Mouse (Mus musculus) embryonic facial prominence, embryonic 14.5 days (tissue): ENCODE measurements around the gene Gm43517. TPM values are rescaled to one million over a fixed set of nuclear protein-coding genes. Genes with fewer than 3 reads are reported as not detected.

Experiments used
- ATAC-seq: fragments of 200-750 bp; cut with Nextera tagmentation; 2 replicates; pipeline ENCODE4 v1.8.0; 2017; ENCODE audit warnings: low read depth, moderate number of reproducible peaks, moderate TSS enrichment
- DNase-seq: peaks from one replicate; pipeline ENCODE4 v3.0.0-alpha.2; 2015; ENCODE audit warnings: low spot score
- H3K27ac ChIP-seq: fragments of 300-500 bp; sonication (generic); replicated peaks from 2 replicates; pipeline ENCODE4 v1.5.1; 2014; ENCODE audit warnings: low read depth, mild to moderate bottlenecking, low read length, moderate library complexity
- H3K27me3 ChIP-seq: fragments of 300-500 bp; sonication (generic); replicated peaks from 2 replicates; pipeline ENCODE4 v1.6.1; 2014; ENCODE audit warnings: low read length; ENCODE audit not compliant: control insufficient read depth, insufficient read depth
- H3K36me3 ChIP-seq: fragments of 300-500 bp; sonication (generic); 2 replicates; pipeline ENCODE4 v1.6.1; 2014; ENCODE audit warnings: low read length, mixed read lengths; ENCODE audit not compliant: control insufficient read depth, insufficient read depth
- H3K4me1 ChIP-seq: fragments of 300-500 bp; sonication (generic); 2 replicates; pipeline ENCODE4 v1.6.1; 2014; ENCODE audit warnings: antibody characterized with exemption, low read length; ENCODE audit not compliant: control insufficient read depth, insufficient read depth
- H3K4me2 ChIP-seq: fragments of 300-500 bp; sonication (generic); 2 replicates; pipeline ENCODE4 v1.6.1; 2014; ENCODE audit warnings: low read depth, mild to moderate bottlenecking, low read length, moderate library complexity, mixed read lengths
- H3K4me3 ChIP-seq: fragments of 300-500 bp; sonication (generic); 2 replicates; pipeline ENCODE4 v1.5.1; 2014; ENCODE audit warnings: low read depth, mild to moderate bottlenecking, low read length
- H3K9ac ChIP-seq: fragments of 300-500 bp; sonication (generic); 2 replicates; pipeline ENCODE4 v1.6.1; 2014; ENCODE audit warnings: low read depth, mild to moderate bottlenecking, low read length, moderate library complexity, mixed read lengths
- H3K9me3 ChIP-seq: fragments of 300-500 bp; sonication (generic); 2 replicates; pipeline ENCODE4 v1.6.1; 2016; ENCODE audit warnings: low read length; ENCODE audit not compliant: control insufficient read depth
- WGBS: fragments of 180-500 bp; shearing (Covaris S2); extraction: QIAGEN DNeasy Blood & Tissue Kit; methylation state at CpG from one replicate; pipeline ENCODE4 v1.1.7; 2014; 5-methylcytosine and 5-hydroxymethylcytosine counted together
- polyA plus RNA-seq: library from polyadenylated mRNA; unstranded; fragments of >200 nt; fragmentation: Nextera tagmentation; extraction: Ambion mirVana; gene quantifications from 2 replicates; pipeline ENCODE4 v1.2.1, GENCODE M21; 2014

Gm43517 gene
- polyA plus RNA-seq, 1 experiment from 2014 or later = not detected

GRCm38 (mm10) chr12:49382565-49383520, 2.1 kb upstream of the Gm43517 start, which contains the start of gene Foxg1:
TSS of gene Foxg1 (plus strand) at chr12:49382660.
- Histone ChIP-seq H3K27ac (no peak within 1 kb of the TSS), H3K27me3 (peaks cover 90% of the 10 kb centered on the region), H3K4me2 (peak within 1 kb of the TSS; percentile 55), H3K9ac (peak within 1 kb of the TSS; percentile 56), H3K4me3 (peak within 1 kb of the TSS; percentile 41), H3K36me3 (no peaks in the 10 kb centered on the region), H3K4me1 (0 out of 2 replicates have a peak, but pooled peaks cover 6% of the 10 kb centered on the region), H3K9me3 (no peaks in the 10 kb centered on the region)
- DNase-seq = no peak
- peak; percentile 23 for ATAC-seq
- WGBS = 1% methylated on average over 32 of the region's 61 CpGs

GRCm38 (mm10) chr12:49383521-49384133, 1.3 kb upstream of the Gm43517 start:
- Histone ChIP-seq H3K9ac (peak overlapping the region; percentile 56), H3K4me3 (peak overlapping the region; percentile 41), H3K36me3 (no peaks in the 10 kb centered on the region), H3K4me1 (0 out of 2 replicates have a peak, but pooled peaks cover 6% of the 10 kb centered on the region), H3K4me2 (peak overlapping the region; percentile 55), H3K27ac (peak overlapping the region; percentile 61), H3K27me3 (peaks cover 88% of the 10 kb centered on the region), H3K9me3 (no peaks in the 10 kb centered on the region)
- ATAC-seq = peak; percentile 93
- peak; percentile 87 for DNase-seq
- 1% methylated on average over 40 of the region's 67 CpGs for WGBS

GRCm38 (mm10) chr12:49384295-49384875, 589 bp upstream of the Gm43517 start:
- 0 out of 2 replicates have a peak, but pooled peaks cover 6% of the 10 kb centered on the region for H3K4me1 ChIP-seq
- under 1% methylated on average over 27 of the region's 66 CpGs for WGBS
- H3K4me3 ChIP-seq = peak overlapping the region; percentile 41
- no peaks in the 10 kb centered on the region for H3K9me3 ChIP-seq
- H3K27me3 ChIP-seq = peaks cover 83% of the 10 kb centered on the region
- H3K27ac ChIP-seq = peak overlapping the region; percentile 61; the same call in 1 of the 2 replicates
- ATAC-seq (no peak), DNase-seq (no peak)
- H3K9ac ChIP-seq = peak overlapping the region; percentile 42; the same call in 1 of the 2 replicates
- H3K4me2 ChIP-seq = peak overlapping the region; percentile 55
- H3K36me3 ChIP-seq = no peaks in the 10 kb centered on the region

- H3K9me3 ChIP-seq = no peaks in the 10 kb centered on the region
- 0 out of 2 replicates have a peak, but pooled peaks cover 6% of the 10 kb centered on the region for H3K4me1 ChIP-seq
- H3K36me3 ChIP-seq = no peaks in the 10 kb centered on the region
- ATAC-seq (no peak), DNase-seq (no peak)
- under 1% methylated on average over 23 of the region's 23 CpGs for WGBS
- peak overlapping the region; percentile 41 for H3K4me3 ChIP-seq
- peaks cover 83% of the 10 kb centered on the region for H3K27me3 ChIP-seq
- peak overlapping the region; percentile 48 for H3K9ac ChIP-seq
- H3K4me2 ChIP-seq = 0 out of 2 replicates have a peak overlapping the region, but pooled peaks have one; percentile 18
- no peak overlapping the region for H3K27ac ChIP-seq
Observed at GRCm38 (mm10) chr12:49385631-49385990, 637 bp downstream of the Gm43517 start.

GRCm38 (mm10) chr12:49386081-49386805, 1.3 kb downstream of the Gm43517 start:
- Histone ChIP-seq H3K4me2 (no peak overlapping the region), H3K27me3 (peaks cover 83% of the 10 kb centered on the region), H3K9me3 (no peaks in the 10 kb centered on the region), H3K4me1 (0 out of 2 replicates have a peak, but pooled peaks cover 6% of the 10 kb centered on the region), H3K27ac (no peak overlapping the region), H3K4me3 (peak overlapping the region; percentile 41), H3K9ac (no peak overlapping the region), H3K36me3 (no peaks in the 10 kb centered on the region)
- ATAC-seq = no peak
- DNase-seq = no peak
- 15% methylated on average over 10 of the region's 10 CpGs for WGBS

- H3K27me3 ChIP-seq = peaks cover 84% of the 10 kb centered on the region
- no peak overlapping the region for H3K27ac ChIP-seq
- H3K4me2 ChIP-seq = no peak overlapping the region
- 0 out of 2 replicates have a peak, but pooled peaks cover 6% of the 10 kb centered on the region for H3K4me1 ChIP-seq
- no peaks in the 10 kb centered on the region for H3K36me3 ChIP-seq
- no peaks in the 10 kb centered on the region for H3K9me3 ChIP-seq
- DNase-seq (no peak), ATAC-seq (no peak)
- H3K4me3 ChIP-seq = no peak overlapping the region
- H3K9ac ChIP-seq = no peak overlapping the region
- WGBS = 15% methylated on average over 2 of the region's 2 CpGs
Observed at GRCm38 (mm10) chr12:49387856-49388598, 3.1 kb downstream of the Gm43517 start.

- ATAC-seq (no peak), DNase-seq (no peak)
- Histone ChIP-seq H3K9ac (no peak overlapping the region), H3K27me3 (peaks cover 84% of the 10 kb centered on the region), H3K9me3 (no peaks in the 10 kb centered on the region), H3K4me3 (no peak overlapping the region), H3K36me3 (no peaks in the 10 kb centered on the region), H3K27ac (no peak overlapping the region), H3K4me1 (no peaks in the 10 kb centered on the region), H3K4me2 (no peak overlapping the region)
- WGBS = 6% methylated on average over 5 of the region's 5 CpGs
Observed at GRCm38 (mm10) chr12:49389666-49390065, 4.7 kb downstream of the Gm43517 start.
